Mouse (Mus musculus) brain, adult 2 months (tissue): ENCODE measurements around the gene Tmem108.
A peak's percentile ranks its signal among the peaks of the same experiment; 100 is the strongest.

Experiments used
- DNase-seq: peaks from one replicate; pipeline ENCODE4 v3.0.0; 2011; ENCODE audit warnings: low read depth, low spot score

The Tmem108 gene

GRCm38 (mm10) chr9:103501861-103502364, 259.7 kb downstream of the Tmem108 start:
- peak; percentile 92 for DNase-seq

- no peak for DNase-seq
These were observed 262.3 kb downstream of the Tmem108 start for GRCm38 (mm10) chr9:103499366-103499765.

- DNase-seq = peak; percentile 77
These were observed 262.9 kb downstream of the Tmem108 start for GRCm38 (mm10) chr9:103498699-103499098.

- no peak for DNase-seq
These were observed 266.2 kb downstream of the Tmem108 start for GRCm38 (mm10) chr9:103495391-103495790.

- peak; percentile 97 for DNase-seq
These were observed 267.2 kb downstream of the Tmem108 start for GRCm38 (mm10) chr9:103494346-103495020.

- DNase-seq = no peak
These were observed 269.7 kb downstream of the Tmem108 start for GRCm38 (mm10) chr9:103491985-103492384.

GRCm38 (mm10) chr9:103490439-103490838, 271.2 kb downstream of the Tmem108 start:
- DNase-seq = peak; percentile 84

- DNase-seq = no peak
These were observed 271.8 kb downstream of the Tmem108 start for GRCm38 (mm10) chr9:103489883-103490282.

- DNase-seq = no peak
These were observed 272.5 kb downstream of the Tmem108 start for GRCm38 (mm10) chr9:103489096-103489495.

GRCm38 (mm10) chr9:103486262-103486661, 275.4 kb downstream of the Tmem108 start:
- no peak for DNase-seq

GRCm38 (mm10) chr9:103485606-103486005, 276.0 kb downstream of the Tmem108 start:
- no peak for DNase-seq

- DNase-seq = peak; percentile 45
These were observed 280.9 kb downstream of the Tmem108 start for GRCm38 (mm10) chr9:103480603-103481220.

- DNase-seq = peak; percentile 80
These were observed 281.5 kb downstream of the Tmem108 start, which contains the start of gene Bfsp2 for GRCm38 (mm10) chr9:103480044-103480576. Gene Bfsp2, minus strand, starts transcription at chr9:103480420.

GRCm38 (mm10) chr9:103475414-103475813, 286.2 kb downstream of the Tmem108 start:
- DNase-seq = no peak

- peak; percentile 59 for DNase-seq
These were observed 287.5 kb downstream of the Tmem108 start for GRCm38 (mm10) chr9:103473915-103474688.

- DNase-seq = peak; percentile 39
These were observed 289.9 kb downstream of the Tmem108 start for GRCm38 (mm10) chr9:103471784-103472183.

GRCm38 (mm10) chr9:103469516-103469915, 292.1 kb downstream of the Tmem108 start:
- DNase-seq = peak; percentile 43

GRCm38 (mm10) chr9:103468911-103469310, 292.7 kb downstream of the Tmem108 start:
- peak; percentile 72 for DNase-seq

- peak; percentile 83 for DNase-seq
These were observed 295.9 kb downstream of the Tmem108 start for GRCm38 (mm10) chr9:103465711-103466220.

- no peak for DNase-seq
These were observed 296.3 kb downstream of the Tmem108 start for GRCm38 (mm10) chr9:103465293-103465692.

- no peak for DNase-seq
These were observed 297.8 kb downstream of the Tmem108 start for GRCm38 (mm10) chr9:103463833-103464232.

GRCm38 (mm10) chr9:103459839-103460238, 301.8 kb downstream of the Tmem108 start:
- no peak for DNase-seq
